Comparison of ENCODE assay signal across 9 mouse cellular contexts in the genomic region with DNA sequence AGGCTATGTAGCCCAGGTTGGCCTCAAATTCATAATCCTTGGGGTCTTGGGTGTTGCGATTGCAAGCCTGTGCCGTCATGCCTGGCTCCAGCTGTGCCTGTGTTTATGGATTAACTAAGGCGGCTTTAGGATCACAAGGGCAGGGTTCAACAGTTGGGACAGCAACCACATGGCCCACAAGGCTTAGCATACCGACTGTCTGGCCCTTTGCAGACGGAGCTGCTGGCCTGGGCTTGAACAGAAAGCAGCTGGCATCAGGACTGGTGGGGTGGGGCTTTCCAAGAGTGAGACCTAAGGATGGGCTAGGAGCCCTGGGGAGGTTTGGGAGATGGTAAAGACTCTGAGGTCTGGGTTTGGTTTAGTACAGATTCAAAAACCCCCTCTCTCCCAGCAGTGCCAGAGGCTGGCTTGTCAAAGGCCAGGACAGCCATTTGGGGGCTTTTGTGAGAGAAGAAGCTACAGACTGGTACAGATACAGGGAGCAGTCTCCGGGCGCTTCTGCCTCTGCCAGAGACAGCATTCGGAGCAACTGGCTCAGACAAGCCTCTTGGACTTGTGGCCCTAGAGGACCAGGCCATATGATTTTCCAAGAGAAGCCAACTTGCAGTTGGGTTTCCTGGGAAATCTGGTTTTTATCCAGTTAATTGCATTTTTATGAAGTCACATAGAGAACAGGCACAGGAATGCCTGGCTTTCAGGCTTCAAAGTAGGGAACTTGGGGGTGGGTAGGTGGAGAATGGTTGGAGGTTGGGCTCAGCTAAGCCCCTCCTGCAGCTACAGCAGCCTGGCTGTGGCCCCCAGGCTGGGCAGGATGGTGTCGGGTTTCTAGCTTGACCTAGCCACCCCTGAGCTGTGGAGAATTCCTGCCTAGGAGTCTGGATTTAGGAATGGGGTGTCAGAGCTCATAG. TPM values are rescaled to one million over a fixed set of nuclear protein-coding genes. Genes with fewer than 3 reads are reported as not detected.
DNase-seq lines count a peak whose midpoint lies in the region; ATAC-seq lines count a peak whose summit lies in the region.
"Had no signal": no experiment of that assay in that cellular context is flagged by ENCODE, and none has a peak within 500 bp of the region (broad histone marks: within the 10 kb centered on the region; RNA-seq: fewer than 3 reads in every experiment).

No protein-coding gene starts in this region.

- H3K79me2 ChIP-seq in macrophage (ENCODE audit: inconsistent target), result no peaks in the 10 kb centered on the region

- intact Hi-C loops in left cerebral cortex, postnatal 14 days (cut with DNase I), result no loop called here

- peak overlapping the region; percentile 49 for H3K4me3 ChIP-seq in heart, embryonic 10.5 days
- peak overlapping the region; percentile 27 for H3K4me3 ChIP-seq in kidney, embryonic 15.5 days (replicated peaks)
- peak overlapping the region; percentile 38 for H3K4me3 ChIP-seq in macrophage (ENCODE audit: inconsistent target)

- H3K4me2 ChIP-seq in kidney, embryonic 15.5 days, result peak overlapping the region; percentile 56

- H3K27me3 ChIP-seq in heart, embryonic 10.5 days (ENCODE audit: insufficient read depth, poor library complexity, severe bottlenecking), result no peaks in the 10 kb centered on the region
- no peaks in the 10 kb centered on the region for H3K27me3 ChIP-seq in kidney, embryonic 15.5 days
- H3K27me3 ChIP-seq: CH12.LX had no signal

- ATAC-seq in kidney, embryonic 15.5 days (replicated peaks; ENCODE audit: low FRiP score), result peak; percentile 82

- no peaks in the 10 kb centered on the region for H3K9me3 ChIP-seq in heart, embryonic 10.5 days
- no peaks in the 10 kb centered on the region for H3K9me3 ChIP-seq in kidney, embryonic 15.5 days (replicated peaks)

- peak overlapping the region; percentile 86 for H3K27ac ChIP-seq in heart, embryonic 10.5 days
- peak overlapping the region; percentile 93 for H3K27ac ChIP-seq in kidney, embryonic 15.5 days
- H3K27ac ChIP-seq in macrophage, result no peak overlapping the region

- peaks cover 48% of the 10 kb centered on the region for H3K4me1 ChIP-seq in heart, embryonic 10.5 days
- H3K4me1 ChIP-seq in kidney, embryonic 15.5 days, result peaks cover 48% of the 10 kb centered on the region

- DNase-seq in heart, embryonic 10.5 days (ENCODE audit: low spot score), result no peak
- no peak for DNase-seq in heart, postnatal 4 days
- DNase-seq in embryo, embryonic 10.5 days (ENCODE audit: low spot score), result peak; percentile 84
- no peak for DNase-seq in left cerebral cortex, postnatal 14 days (ENCODE audit: low spot score in 2 of 2)
- DNase-seq in thymus, postnatal 36 days, result no peak
- DNase-seq in cerebellum, adult 11 months, result no peak

- WGBS in heart, embryonic 10.5 days, result 47% methylated on average over 9 of the region's 9 CpGs
- 40% methylated on average over 9 of the region's 9 CpGs for WGBS in kidney, embryonic 15.5 days
- WGBS in macrophage (ENCODE audit: missing documents), result 88% methylated on average over 9 of the region's 9 CpGs

- H3K36me3 ChIP-seq in heart, embryonic 10.5 days, result peaks cover 7% of the 10 kb centered on the region
- 0 out of 2 replicates have a peak, but pooled peaks cover 6% of the 10 kb centered on the region for H3K36me3 ChIP-seq in kidney, embryonic 15.5 days
- no peaks in the 10 kb centered on the region for H3K36me3 ChIP-seq in macrophage (ENCODE audit: inconsistent target)

- H3K9ac ChIP-seq in kidney, embryonic 15.5 days, result peak overlapping the region; percentile 33; the same call in 1 of the 2 replicates

RNA-seq across cellular contexts. Expression of gene Adnp, which starts 37.8 kb away (rescaled TPM):
- 2.2 and 2.5 TPM in 2 replicates for polyA plus RNA-seq in heart, embryonic 10.5 days (2016; fragmentation: Nextera tagmentation; extraction: Ambion mirVana)
- total RNA-seq in heart, postnatal 4 days (2021), result 10 to 100 TPM; 69.1 to 70.2 TPM
- 1.5 and 4.1 TPM in 2 replicates for polyA plus RNA-seq in kidney, embryonic 15.5 days (2015; fragmentation: Nextera tagmentation; extraction: Ambion mirVana)
- total RNA-seq in macrophage (2018; cell fraction: chromatin; rRNA removed), result 10 to 100 TPM; 47.2 to 91.0 (median 71.6) TPM
- 10 to 100 TPM in 25 of 26 experiments, 1 to 10 TPM in 1; 9.1 to 30.8 (median 16.7) TPM for total RNA-seq in macrophage (2018; cell fraction: cytosol; rRNA removed)
- total RNA-seq in macrophage (2018; cell fraction: nucleus; rRNA removed), result 10 to 100 TPM; 48.5 to 79.2 (median 61.0) TPM
- 4.2 to 6.7 TPM (median 4.5 TPM) in 3 replicates for polyA plus RNA-seq in macrophage (2018)
- total RNA-seq in left cerebral cortex, postnatal 14 days (2021), result 100 to 1,000 TPM in 1 of 2 experiments, 10 to 100 TPM in 1; 99.0 to 106 TPM
